Mouse (Mus musculus) heart, postnatal 14 days (tissue): ENCODE results near the gene AY074887. TPM values are rescaled to one million over a fixed set of nuclear protein-coding genes. Genes with fewer than 3 reads are reported as not detected.

Experiments
- DNase-seq, 2 experiments: peaks; one replicate each; pipeline ENCODE4 v3.0.0; 2021 to 2022
- intact Hi-C: fragments of 180-260 bp; cut with DNase I; formaldehyde crosslinking; loops from one replicate; pipeline ENCODE4 v1.15.1; 2025
- total RNA-seq, 2 experiments: library from RNA; stranded (reverse); gene quantifications; 2 replicates each; pipeline ENCODE4 v1.2.3; 2021

The AY074887 gene
- total RNA-seq, 2 experiments from 2014 or later: not detected

GRCm38 (mm10) chr9:54918191-54918590 is 32.6 kb downstream of the AY074887 start:
- no peak for DNase-seq
- intact Hi-C loops: no loop called here

GRCm38 (mm10) chr9:54917010-54917677 is 33.7 kb downstream of the AY074887 start, which contains the start of gene Hykk:
Hykk (plus strand) TSS chr9:54917283.
- intact Hi-C loops: no loop called here
- peak; percentile 83 to 88 for DNase-seq

GRCm38 (mm10) chr9:54916401-54916800 is 34.4 kb downstream of the AY074887 start:
- no peak for DNase-seq

GRCm38 (mm10) chr9:54915576-54915975 is 35.2 kb downstream of the AY074887 start:
- no peak for DNase-seq
- intact Hi-C loops: no loop called here

More at GRCm38 (mm10) chr9:54916401-54916800, 34.4 kb downstream of the AY074887 start:
- intact Hi-C loops: no loop called here

- DNase-seq: no peak
- intact Hi-C loops: no loop called here
These were observed 41.4 kb downstream of the AY074887 start for GRCm38 (mm10) chr9:54909446-54909845.

Other genes with a start within 250 kb of the AY074887 start
- gene Wdr61, start 216.5 kb downstream of the AY074887 start, total RNA-seq: 10 to 100 TPM; 32.7 to 34.7 TPM
- gene Crabp1, start 186.2 kb downstream of the AY074887 start, total RNA-seq: not detected
- gene Ireb2, start 87.2 kb downstream of the AY074887 start, total RNA-seq: 10 to 100 TPM; 40.1 to 40.9 TPM
- 1 to 10 TPM; 1.2 to 1.7 TPM for gene Hykk, start 33.7 kb downstream of the AY074887 start, total RNA-seq
- gene Psma4, start 208 bp downstream of the AY074887 start, total RNA-seq: 100 to 1,000 TPM; 127 to 132 TPM
- not detected for gene Chrna5, start 29.9 kb upstream of the AY074887 start, total RNA-seq
- gene Chrna3, start 75.6 kb upstream of the AY074887 start, total RNA-seq: under 1 TPM in 1 of 2 experiments, not detected in 1; 0.12 TPM
- gene Chrnb4, start 97.8 kb upstream of the AY074887 start, total RNA-seq: not detected
- 10 to 100 TPM; 25.1 to 26.3 TPM for gene Ube2q2, start 197.9 kb upstream of the AY074887 start, total RNA-seq